Mouse (Mus musculus): ENCODE results near the gene Kremen2.

DNA sequence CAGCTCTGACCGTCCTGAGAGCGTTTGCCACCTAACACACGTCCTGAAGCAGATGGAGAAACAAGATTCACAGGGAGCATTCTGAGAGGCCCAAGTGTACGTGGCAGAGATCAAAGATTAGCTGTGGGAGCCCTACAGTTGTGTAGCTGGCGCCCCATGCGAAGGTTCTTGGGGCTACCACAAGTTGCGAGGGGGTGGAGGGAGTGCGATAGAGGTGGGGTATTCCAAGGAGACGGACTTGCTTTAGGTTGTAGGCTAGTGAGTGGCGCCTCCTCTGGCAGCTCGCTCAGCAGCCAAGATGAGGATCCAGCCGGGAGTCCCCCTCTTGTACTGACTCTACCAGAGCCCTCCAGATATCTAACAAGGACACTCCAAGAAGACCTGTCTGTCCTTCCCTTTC is 678 bp upstream of the Kremen2 start:
- TF ChIP-seq POLR2A (IDR thresholded peaks at IDR 0.05; ENCODE audit: borderline replicate concordance, low read depth, low read length) = no peak
- TF ChIP-seq CTCF (IDR thresholded peaks at IDR 0.05; ENCODE audit: low read depth, low read length) = no peak
